Mouse (Mus musculus): Measurements from ENCODE around the gene Gm10190. TPM values are rescaled to one million over a fixed set of nuclear protein-coding genes. Genes with fewer than 3 reads are reported as not detected.

The Gm10190 gene
- polyA plus RNA-seq, 1 experiment from 2014 or later, result 3.0 TPM

Other genes with a start within 250 kb of the Gm10190 start
- gene Galm, start 246.1 kb downstream of the Gm10190 start, polyA plus RNA-seq (2015; fragmentation: Nextera tagmentation; extraction: Ambion mirVana), result 20.0 and 23.7 TPM in 2 replicates
- 693 and 708 TPM in 2 replicates for gene Srsf7, start 166.2 kb downstream of the Gm10190 start, polyA plus RNA-seq (2015; fragmentation: Nextera tagmentation; extraction: Ambion mirVana)
- 0.12 TPM in 1 of 2 replicates, not detected in the other for gene Ttc39d, start 166.1 kb downstream of the Gm10190 start, polyA plus RNA-seq (2015; fragmentation: Nextera tagmentation; extraction: Ambion mirVana)
- gene Gemin6, start 149.1 kb downstream of the Gm10190 start, polyA plus RNA-seq (2015; fragmentation: Nextera tagmentation; extraction: Ambion mirVana), result 34.5 and 41.2 TPM in 2 replicates
- gene Morn2, start 83.3 kb downstream of the Gm10190 start, polyA plus RNA-seq (2015; fragmentation: Nextera tagmentation; extraction: Ambion mirVana), result 24.3 and 25.1 TPM in 2 replicates
- gene Dhx57, start 83.1 kb downstream of the Gm10190 start, polyA plus RNA-seq (2015; fragmentation: Nextera tagmentation; extraction: Ambion mirVana), result 21.8 and 23.7 TPM in 2 replicates
- gene Arhgef33, start 66.1 kb downstream of the Gm10190 start, polyA plus RNA-seq (2015; fragmentation: Nextera tagmentation; extraction: Ambion mirVana), result 1.1 and 1.5 TPM in 2 replicates
- gene Sos1, start 106.9 kb upstream of the Gm10190 start, polyA plus RNA-seq (2015; fragmentation: Nextera tagmentation; extraction: Ambion mirVana), result 5.5 and 6.8 TPM in 2 replicates
- 0.34 and 1.1 TPM in 2 replicates for gene Cdkl4, start 204.3 kb upstream of the Gm10190 start, polyA plus RNA-seq (2015; fragmentation: Nextera tagmentation; extraction: Ambion mirVana)